Mouse (Mus musculus) embryonic fibroblast, embryonic 13.5 days (primary cell): Measurements from ENCODE around the gene Oas1d.

Experiments used
- CTCF ChIP-seq: IDR thresholded peaks from 2 replicates; pipeline ENCODE4 v1.5.1; 2011; ENCODE audit warnings: mild to moderate bottlenecking, control low read depth, low read length, moderate library complexity, borderline replicate concordance; ENCODE audit not compliant: insufficient read depth
- POLR2A ChIP-seq: IDR thresholded peaks from 2 replicates; pipeline ENCODE4 v1.6.1; 2011; ENCODE audit warnings: low read depth, mild to moderate bottlenecking, control low read depth, low read length, moderate library complexity

DNA sequence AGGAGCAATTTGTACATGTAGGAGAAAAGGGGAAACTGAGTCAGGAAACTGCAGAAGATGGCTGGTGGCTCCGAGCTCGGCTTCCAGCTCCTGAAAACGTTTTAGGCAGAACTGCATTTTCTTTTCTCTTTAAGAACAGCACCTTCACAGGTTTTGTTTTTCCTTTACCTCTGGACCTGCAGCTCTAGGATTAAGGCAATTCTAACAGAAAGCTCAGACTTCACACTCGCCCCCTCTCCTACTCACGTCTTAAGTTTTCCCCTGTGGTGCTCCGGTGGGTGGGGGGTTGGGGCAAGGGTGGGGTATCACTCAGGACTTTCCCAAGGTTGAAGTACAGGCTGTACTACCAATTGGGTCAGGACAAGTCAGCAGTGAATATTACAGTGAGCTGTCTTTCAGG is 26.5 kb upstream of the Oas1d start:
- TF ChIP-seq CTCF (no peak), POLR2A (no peak)
